Comparison of ENCODE assay signal across 11 mouse cellular contexts in the genomic region with DNA sequence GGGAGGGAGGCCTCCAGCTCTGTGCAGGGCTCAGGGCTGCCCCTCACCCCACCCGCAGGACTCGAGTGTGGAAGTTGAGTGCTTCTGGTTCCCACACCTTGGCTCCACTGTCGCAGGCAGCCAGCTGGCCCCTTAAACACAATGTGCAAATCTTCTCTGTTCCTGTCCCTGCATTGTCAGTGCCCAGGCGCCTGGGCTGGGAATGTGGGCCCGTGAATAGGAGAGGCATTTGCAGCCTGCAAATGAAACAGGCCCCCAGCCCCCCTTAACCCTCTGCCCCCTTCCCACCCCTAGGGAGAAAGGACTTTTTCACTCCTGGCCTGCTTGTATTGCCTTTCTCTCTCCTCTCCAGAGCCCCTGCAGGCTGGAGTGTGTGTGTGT. TPM values are rescaled to one million over a fixed set of nuclear protein-coding genes. Genes with fewer than 3 reads are reported as not detected.
DNase-seq lines count a peak whose midpoint lies in the region; ATAC-seq and TF ChIP-seq lines count a peak whose summit lies in the region.
"Had no signal": no experiment of that assay in that cellular context is flagged by ENCODE, and none has a peak within 500 bp of the region (broad histone marks: within the 10 kb centered on the region; RNA-seq: fewer than 3 reads in every experiment).

No protein-coding gene starts in this region.

- H3K4me2 ChIP-seq in stomach, embryonic 14.5 days (replicated peaks; ENCODE audit: low read depth, low read length): no peak overlapping the region
- H3K4me2 ChIP-seq in stomach, postnatal 0 days (replicated peaks; ENCODE audit: low read depth): no peak overlapping the region
- no peak overlapping the region; the same call in 1 of the 2 replicates for H3K4me2 ChIP-seq in intestine, embryonic 15.5 days (replicated peaks)
- no peak overlapping the region for H3K4me2 ChIP-seq in lung, postnatal 0 days (replicated peaks; ENCODE audit: low read depth, low read length)
- H3K4me2 ChIP-seq: embryonic facial prominence, embryonic 15.5 days had no signal

- H3K9me3 ChIP-seq in stomach, embryonic 14.5 days (ENCODE audit: control insufficient read depth, low read depth, low read length): no peaks in the 10 kb centered on the region
- H3K9me3 ChIP-seq in stomach, postnatal 0 days (ENCODE audit: control insufficient read depth, low read length): no peaks in the 10 kb centered on the region
- no peaks in the 10 kb centered on the region for H3K9me3 ChIP-seq in intestine, embryonic 15.5 days
- no peaks in the 10 kb centered on the region for H3K9me3 ChIP-seq in lung, postnatal 0 days (ENCODE audit: low read length)
- H3K9me3 ChIP-seq: embryonic facial prominence, embryonic 15.5 days had no signal

- 21% methylated on average over 5 of the region's 5 CpGs for WGBS in stomach, embryonic 14.5 days
- WGBS in stomach, postnatal 0 days: 30% methylated on average over 5 of the region's 5 CpGs
- 9% methylated on average over 5 of the region's 5 CpGs for WGBS in intestine, embryonic 15.5 days
- WGBS in lung, postnatal 0 days: 15% methylated on average over 5 of the region's 5 CpGs

- H3K36me3 ChIP-seq in stomach, embryonic 14.5 days (ENCODE audit: control insufficient read depth, insufficient read depth, low read length): no peaks in the 10 kb centered on the region
- no peaks in the 10 kb centered on the region for H3K36me3 ChIP-seq in stomach, postnatal 0 days (ENCODE audit: control insufficient read depth, insufficient read depth, low read length)
- H3K36me3 ChIP-seq in intestine, embryonic 15.5 days: no peaks in the 10 kb centered on the region
- H3K36me3 ChIP-seq in lung, postnatal 0 days (ENCODE audit: insufficient read depth, low read length): no peaks in the 10 kb centered on the region
- H3K36me3 ChIP-seq: embryonic facial prominence, embryonic 15.5 days had no signal

- TF ChIP-seq CTCF in stomach, postnatal 0 days (IDR thresholded peaks at IDR 0.05; ENCODE audit: low read depth): no peak
- TF ChIP-seq CTCF in lung, postnatal 0 days (IDR thresholded peaks at IDR 0.05): no peak

- no peak overlapping the region for H3K9ac ChIP-seq in stomach, embryonic 14.5 days (replicated peaks; ENCODE audit: low read depth, low read length)
- no peak overlapping the region for H3K9ac ChIP-seq in stomach, postnatal 0 days (ENCODE audit: low read length)
- H3K9ac ChIP-seq in intestine, embryonic 15.5 days: no peak overlapping the region
- no peak overlapping the region for H3K9ac ChIP-seq in lung, postnatal 0 days (replicated peaks; ENCODE audit: low read depth)
- H3K9ac ChIP-seq: embryonic facial prominence, embryonic 15.5 days; liver, embryonic 14.5 days had no signal

- H3K4me3 ChIP-seq in stomach, embryonic 14.5 days (ENCODE audit: low read depth, low read length): no peak overlapping the region
- no peak overlapping the region for H3K4me3 ChIP-seq in stomach, postnatal 0 days (ENCODE audit: low read depth, low read length)
- no peak overlapping the region for H3K4me3 ChIP-seq in intestine, embryonic 15.5 days (replicated peaks)
- no peak overlapping the region for H3K4me3 ChIP-seq in lung, postnatal 0 days (ENCODE audit: low read depth, low read length)
- H3K4me3 ChIP-seq: embryonic facial prominence, embryonic 15.5 days had no signal

- no peaks in the 10 kb centered on the region for H3K27me3 ChIP-seq in stomach, embryonic 14.5 days (ENCODE audit: control insufficient read depth, insufficient read depth, low read length)
- H3K27me3 ChIP-seq in stomach, postnatal 0 days (ENCODE audit: control insufficient read depth, insufficient read depth, low read length): no peaks in the 10 kb centered on the region
- H3K27me3 ChIP-seq in intestine, embryonic 15.5 days (replicated peaks): no peaks in the 10 kb centered on the region
- H3K27me3 ChIP-seq in lung, postnatal 0 days (replicated peaks; ENCODE audit: insufficient read depth, low read length): no peaks in the 10 kb centered on the region
- H3K27me3 ChIP-seq: embryonic facial prominence, embryonic 15.5 days had no signal

- peak overlapping the region; percentile 55; the same call in 1 of the 2 replicates for H3K27ac ChIP-seq in stomach, embryonic 14.5 days (ENCODE audit: low read length)
- no peak overlapping the region for H3K27ac ChIP-seq in stomach, postnatal 0 days (replicated peaks)
- H3K27ac ChIP-seq in intestine, embryonic 15.5 days: peak overlapping the region; percentile 23; the same call in 1 of the 2 replicates
- no peak overlapping the region for H3K27ac ChIP-seq in lung, postnatal 0 days (ENCODE audit: low read length)
- H3K27ac ChIP-seq: embryonic facial prominence, embryonic 15.5 days; liver, embryonic 14.5 days had no signal

- no peak for TF ChIP-seq EP300 in stomach, postnatal 0 days (optimal IDR thresholded peaks at IDR 0.05)
- TF ChIP-seq EP300 in lung, postnatal 0 days (IDR thresholded peaks at IDR 0.05): no peak

- H3K4me1 ChIP-seq in stomach, embryonic 14.5 days (ENCODE audit: control insufficient read depth, insufficient read depth, low read length): peaks cover 11% of the 10 kb centered on the region; the same call in 1 of the 2 replicates
- H3K4me1 ChIP-seq in stomach, postnatal 0 days (replicated peaks; ENCODE audit: control insufficient read depth, insufficient read depth): no peaks in the 10 kb centered on the region
- peaks cover 28% of the 10 kb centered on the region for H3K4me1 ChIP-seq in intestine, embryonic 15.5 days (replicated peaks)
- no peaks in the 10 kb centered on the region for H3K4me1 ChIP-seq in lung, postnatal 0 days (ENCODE audit: insufficient read depth, low read depth, low read length)

- intact Hi-C loops in left cerebral cortex, postnatal 10 days (cut with DNase I): no loop called here

- no peak for DNase-seq in stomach, postnatal 0 days (ENCODE audit: low spot score)
- peak; percentile 66 for DNase-seq in mesoderm, embryonic 11.5 days (ENCODE audit: low read depth, low spot score)
- DNase-seq in thymus, postnatal 10 days (ENCODE audit: low spot score in 2 of 2): no peak
- DNase-seq in frontal cortex, postnatal 10 days (ENCODE audit: low spot score in 2 of 2): no peak
- DNase-seq in left cerebral cortex, postnatal 10 days (ENCODE audit: extremely low spot score in 1 of 2, low spot score in 2 of 2): no peak
- DNase-seq in lung, postnatal 0 days (ENCODE audit: low spot score): no peak
- DNase-seq: heart, postnatal 14 days had no signal

- ATAC-seq in stomach, embryonic 14.5 days (ENCODE audit: insufficient number of reproducible peaks, insufficient read depth, low FRiP score, low read depth): no peak
- ATAC-seq in stomach, postnatal 0 days (ENCODE audit: low FRiP score, low TSS enrichment): no peak
- ATAC-seq in intestine, embryonic 15.5 days: peak; percentile 72
- ATAC-seq in lung, postnatal 0 days: no peak

RNA-seq across cellular contexts. Expression of gene Igdcc3, which starts 12.3 kb away (rescaled TPM):
- 2.0 and 2.7 TPM in 2 replicates for polyA plus RNA-seq in stomach, embryonic 14.5 days (2014; fragmentation: Nextera tagmentation; extraction: Ambion mirVana)
- 0.32 and 0.35 TPM in 2 replicates for polyA plus RNA-seq in stomach, postnatal 0 days (2015; fragmentation: Nextera tagmentation; extraction: Ambion mirVana)
- polyA plus RNA-seq in intestine, embryonic 15.5 days (2015; fragmentation: Nextera tagmentation; extraction: Ambion mirVana): 0.99 and 1.4 TPM in 2 replicates
- 1 to 10 TPM; 2.5 to 4.2 TPM for total RNA-seq in left cerebral cortex, postnatal 10 days (2021)
- 0.33 and 0.67 TPM in 2 replicates for polyA plus RNA-seq in lung, postnatal 0 days (2015; fragmentation: Nextera tagmentation; extraction: Ambion mirVana)

RNA-seq across cellular contexts. Expression of gene Parp16, which starts 41.8 kb away (rescaled TPM):
- polyA plus RNA-seq in stomach, embryonic 14.5 days (2014; fragmentation: Nextera tagmentation; extraction: Ambion mirVana): 6.0 and 6.4 TPM in 2 replicates
- polyA plus RNA-seq in stomach, postnatal 0 days (2015; fragmentation: Nextera tagmentation; extraction: Ambion mirVana): 5.0 TPM in 2 replicates
- polyA plus RNA-seq in intestine, embryonic 15.5 days (2015; fragmentation: Nextera tagmentation; extraction: Ambion mirVana): 9.4 and 9.7 TPM in 2 replicates
- 1 to 10 TPM; 4.1 to 4.6 TPM for total RNA-seq in left cerebral cortex, postnatal 10 days (2021)
- 5.3 and 5.4 TPM in 2 replicates for polyA plus RNA-seq in lung, postnatal 0 days (2015; fragmentation: Nextera tagmentation; extraction: Ambion mirVana)

RNA-seq across cellular contexts. Expression of gene Igdcc4, which starts 52.0 kb away (rescaled TPM):
- polyA plus RNA-seq in stomach, embryonic 14.5 days (2014; fragmentation: Nextera tagmentation; extraction: Ambion mirVana): 42.4 and 43.3 TPM in 2 replicates
- polyA plus RNA-seq in stomach, postnatal 0 days (2015; fragmentation: Nextera tagmentation; extraction: Ambion mirVana): 11.1 and 12.2 TPM in 2 replicates
- 21.1 and 22.7 TPM in 2 replicates for polyA plus RNA-seq in intestine, embryonic 15.5 days (2015; fragmentation: Nextera tagmentation; extraction: Ambion mirVana)
- 10 to 100 TPM; 25.5 to 29.2 TPM for total RNA-seq in left cerebral cortex, postnatal 10 days (2021)
- 1.7 and 1.8 TPM in 2 replicates for polyA plus RNA-seq in lung, postnatal 0 days (2015; fragmentation: Nextera tagmentation; extraction: Ambion mirVana)

Comparison
In these comparisons a context has a peak if more than half of its experiments do, and no peak if none do; other contexts are left out.
1. H3K27ac ChIP-seq: peak in stomach, embryonic 14.5 days (single experiment) and intestine, embryonic 15.5 days (single experiment); none in stomach, postnatal 0 days (single experiment) and lung, postnatal 0 days (single experiment).